ENCODE assay signal across 1 mouse cellular context in the genomic region with DNA sequence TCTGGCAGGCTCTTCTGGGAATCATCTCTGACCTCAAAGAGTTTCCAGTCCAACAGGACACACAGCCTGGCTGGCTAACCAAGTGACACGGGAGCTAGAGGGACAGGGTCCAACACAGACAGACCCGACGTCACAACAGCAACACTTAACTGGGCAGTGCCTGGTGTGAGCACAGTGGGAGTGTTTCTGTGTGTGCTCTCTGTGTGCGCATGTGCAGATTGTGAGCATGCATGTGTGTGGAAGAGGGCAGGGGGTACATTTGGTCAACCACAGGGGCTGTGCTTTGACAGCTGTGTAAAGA.
A peak's percentile ranks its signal among the peaks of the same experiment; 100 is the strongest.
TF ChIP-seq lines count a peak whose summit lies in the region.

No protein-coding gene starts in this region.

TF ChIP-seq in MEL, 35 proteins besides CTCF, POLR2A, EP300 and RAD21 (continued from another document):
- TF ChIP-seq HCFC1 (IDR thresholded peaks at IDR 0.05; ENCODE audit: low read depth, low read length) (0 out of 2 replicates have a peak, but pooled peaks have one; percentile 40), TCF12 (IDR thresholded peaks at IDR 0.05; ENCODE audit: low read depth, low read length) (no peak), SIN3A (IDR thresholded peaks at IDR 0.05; ENCODE audit: low read length) (no peak), UBTF (IDR thresholded peaks at IDR 0.05; ENCODE audit: borderline replicate concordance, insufficient read depth, low read depth, low read length) (no peak), TBP (IDR thresholded peaks at IDR 0.05; ENCODE audit: low read depth, low read length) (no peak), MEF2A (IDR thresholded peaks at IDR 0.05; ENCODE audit: extremely low read depth, insufficient replicate concordance, low read depth, low read length, poor library complexity, severe bottlenecking) (no peak), USF2 (IDR thresholded peaks at IDR 0.05; ENCODE audit: borderline replicate concordance in 1 of 2, insufficient read depth in 1 of 2, low read depth in 1 of 2, low read length in 2 of 2) (no peak), ZKSCAN1 (IDR thresholded peaks at IDR 0.05; ENCODE audit: low read depth, low read length) (no peak), ELF1 (IDR thresholded peaks at IDR 0.05; ENCODE audit: low read depth, low read length) (no peak), MYB (IDR thresholded peaks at IDR 0.05; ENCODE audit: low read depth, low read length) (no peak), POLR2AphosphoS2 (IDR thresholded peaks at IDR 0.05; ENCODE audit: low read length) (no peak), CHD2 (IDR thresholded peaks at IDR 0.05; ENCODE audit: low read length) (no peak), NRF1 (IDR thresholded peaks at IDR 0.05; ENCODE audit: insufficient read depth, low read depth, low read length, poor library complexity, severe bottlenecking) (peak; percentile 39; the same call in 1 of the 2 replicates)
